Mouse (Mus musculus) cerebellum, adult 2 months (tissue): ENCODE measurements around the gene Hnrnph2.

ENCODE experiments used
- CTCF ChIP-seq: fragments of 200-500 bp; IDR thresholded peaks from 2 replicates; pipeline ENCODE4 v1.5.1; 2011; ENCODE audit warnings: low read depth, mild to moderate bottlenecking, control low read depth, low read length, moderate library complexity, borderline replicate concordance; ENCODE audit not compliant: insufficient read depth
- POLR2A ChIP-seq: fragments of 200-500 bp; IDR thresholded peaks from 2 replicates; pipeline ENCODE4 v1.6.1; 2011; ENCODE audit warnings: low read length, control low read depth, borderline replicate concordance; ENCODE audit not compliant: insufficient read depth

DNA sequence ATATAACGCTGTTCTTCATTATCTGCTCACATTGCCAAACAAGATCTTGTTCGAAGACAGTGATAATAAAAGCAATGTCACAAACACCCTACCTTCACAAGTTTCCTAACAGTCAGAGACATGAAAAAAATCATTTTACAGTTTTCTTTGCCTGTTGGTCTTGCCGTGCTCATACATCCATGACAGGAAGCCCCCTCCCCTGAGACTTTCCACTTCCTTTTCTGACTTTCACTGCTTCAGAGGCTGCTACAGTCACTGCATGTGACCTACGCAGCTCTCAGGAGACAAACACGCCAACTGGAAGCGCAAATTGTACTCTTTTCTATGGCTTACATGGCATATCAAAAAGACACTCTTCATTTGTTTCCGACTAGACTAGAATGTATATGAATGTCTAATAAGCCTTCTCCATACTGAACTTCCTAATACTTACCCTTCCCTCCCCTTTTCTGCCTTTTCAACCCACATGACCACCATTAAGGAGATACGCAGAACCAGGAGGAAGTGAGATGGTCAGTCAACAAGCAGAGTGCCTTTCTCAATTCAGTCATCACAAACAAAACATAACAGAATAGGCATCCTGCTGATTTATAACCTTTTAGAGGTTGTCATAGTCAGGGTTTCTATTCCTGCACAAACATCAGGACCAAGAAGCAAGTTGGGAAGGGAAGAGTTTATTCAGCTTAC, 34.3 kb upstream of the Hnrnph2 start:
- TF ChIP-seq CTCF (no peak), POLR2A (no peak)
